Mouse (Mus musculus) bone marrow macrophage, adult 2 months (primary cell): ENCODE measurements around the gene Nmnat2.

Experiments
- CTCF ChIP-seq: IDR thresholded peaks from 2 replicates; pipeline ENCODE4 v1.5.1; 2012; ENCODE audit warnings: low read depth, mild to moderate bottlenecking, low read length, moderate library complexity
- POLR2A ChIP-seq: IDR thresholded peaks from 2 replicates; pipeline ENCODE4 v1.6.1; 2012; ENCODE audit warnings: mild to moderate bottlenecking, low read depth, low read length, borderline replicate concordance

GRCm38 (mm10) chr1:153075955-153076354 lies 121.2 kb downstream of the Nmnat2 start:
- no peak for TF ChIP-seq POLR2A
- TF ChIP-seq CTCF, result no peak
